Mouse (Mus musculus) C2C12 (cell line): ENCODE data around the gene Lcmt1.

Experiments
- CEBPB ChIP-seq: IDR thresholded peaks from one replicate; pipeline ENCODE4 v1.6.1; 2011; ENCODE audit warnings: low read depth, mild to moderate bottlenecking, control low read depth, moderate library complexity
- CTCF ChIP-seq: IDR thresholded peaks from one replicate; pipeline ENCODE4 v1.5.1; 2011; ENCODE audit not compliant: control insufficient read depth, insufficient read depth, insufficient read length
- FOSL1 ChIP-seq: IDR thresholded peaks from one replicate; pipeline ENCODE4 v1.8.0; 2011; ENCODE audit warnings: mild to moderate bottlenecking, low read length; ENCODE audit not compliant: poor library complexity, insufficient read depth, severe bottlenecking
- MAX ChIP-seq: IDR thresholded peaks from one replicate; pipeline ENCODE4 v1.6.1; 2011; ENCODE audit warnings: mild to moderate bottlenecking, control low read depth
- MYOD1 ChIP-seq: IDR thresholded peaks from one replicate; pipeline ENCODE4 v1.6.1; 2011; ENCODE audit warnings: low read depth; ENCODE audit not compliant: control insufficient read depth, insufficient read length

DNA sequence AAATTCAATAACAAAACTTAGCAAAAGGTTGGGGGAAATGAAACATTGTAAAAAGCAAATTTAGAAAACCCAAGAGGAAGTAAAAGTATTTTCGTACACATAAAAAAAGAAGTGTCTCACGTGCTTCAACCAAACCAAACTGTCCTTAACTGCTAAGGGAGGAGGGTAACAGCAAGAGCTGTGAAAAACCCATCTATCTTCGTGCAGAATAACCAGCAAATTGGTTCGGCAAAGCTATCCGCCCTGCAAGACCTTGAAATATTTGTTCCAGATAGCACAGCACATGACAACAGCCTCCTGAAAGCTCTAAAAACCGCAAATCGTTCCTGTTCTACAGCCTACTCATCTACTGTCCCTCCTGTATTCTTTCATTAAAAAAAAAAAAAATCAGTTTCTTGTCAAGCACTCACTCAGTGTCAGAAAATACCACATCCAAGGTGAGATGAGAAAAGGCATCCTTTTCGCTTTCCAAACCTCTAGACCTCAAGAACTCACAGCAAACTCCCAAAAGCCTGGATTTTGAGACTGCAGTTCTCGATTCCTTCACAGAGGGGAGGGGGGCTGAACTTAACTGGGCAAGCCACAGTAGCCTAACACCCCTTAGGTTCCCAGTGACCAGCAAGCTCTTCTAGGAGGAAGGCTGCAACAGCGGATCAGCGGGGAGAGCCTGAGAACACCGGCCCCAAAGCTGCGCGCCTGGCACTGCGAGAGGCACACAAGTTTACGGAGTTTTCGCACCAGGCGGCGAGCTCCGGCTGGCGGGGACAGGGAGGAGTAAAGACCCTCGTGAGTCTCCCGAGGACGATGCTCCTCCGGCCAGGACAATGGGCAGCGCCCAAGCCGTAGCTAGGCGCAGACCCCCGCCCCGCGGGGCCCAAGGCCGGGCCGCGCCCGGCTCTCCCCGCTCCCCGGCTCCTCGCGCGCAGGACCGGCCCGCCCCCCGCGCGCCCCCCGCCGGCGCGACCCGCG is 522 bp upstream of the Lcmt1 start:
- no peak for TF ChIP-seq CTCF
- TF ChIP-seq MAX = no peak
- no peak for TF ChIP-seq FOSL1
- no peak for TF ChIP-seq CEBPB
- no peak for TF ChIP-seq MYOD1
